Mouse (Mus musculus) retina, postnatal 7 days (tissue): Measurements from ENCODE around the gene Ifna12.
"Not testable (repeated sequence)": the region's sequence is repeated elsewhere in the genome, so short reads cannot be mapped to it uniquely, and the experiment has no call there.

Experiments
- DNase-seq: peaks from one replicate; pipeline ENCODE4 v3.0.0-alpha.2; 2012; ENCODE audit warnings: low read depth, low spot score

Gene Ifna12

GRCm38 (mm10) chr4:88603276-88603675 is at the start of gene Ifna12:
Gene Ifna12 (minus strand): TSS chr4:88603376.
- DNase-seq = no peak

GRCm38 (mm10) chr4:88644359-88644758 is 41.2 kb upstream of the Ifna12 start, which contains the start of gene Ifna13:
Gene Ifna13 (minus strand): TSS chr4:88644459.
- no peak for DNase-seq

- no peak for DNase-seq
These were observed 39.4 kb upstream of the Ifna12 start for GRCm38 (mm10) chr4:88642526-88642925.

GRCm38 (mm10) chr4:88641077-88641831 is 38.1 kb upstream of the Ifna12 start:
- peak; percentile 99 for DNase-seq

GRCm38 (mm10) chr4:88640704-88641076 is 37.5 kb upstream of the Ifna12 start:
- DNase-seq = no peak

- DNase-seq = no peak
These were observed 31.1 kb upstream of the Ifna12 start, which contains the start of gene C87499 for GRCm38 (mm10) chr4:88634311-88634710. Gene C87499 (minus strand): TSS chr4:88634411.

- DNase-seq = no peak
These were observed 10.9 kb downstream of the Ifna12 start, which contains the start of gene Ifna9 for GRCm38 (mm10) chr4:88592285-88592684. Gene Ifna9 (minus strand): TSS chr4:88592385.

- no peak for DNase-seq
These were observed 31.5 kb downstream of the Ifna12 start, which contains the start of gene Ifna14 for GRCm38 (mm10) chr4:88571698-88572097. Gene Ifna14 (minus strand): TSS chr4:88571798.

- DNase-seq = no peak
These were observed 41.4 kb downstream of the Ifna12 start for GRCm38 (mm10) chr4:88561791-88562190.

- DNase-seq = not testable (repeated sequence)
These were observed 45.0 kb downstream of the Ifna12 start, which contains the start of gene Ifna15 for GRCm38 (mm10) chr4:88558145-88558544. Gene Ifna15 (minus strand): TSS chr4:88558245.
